Mouse (Mus musculus): Measurements from ENCODE around the gene Hist1h2bk. TPM values are rescaled to one million over a fixed set of nuclear protein-coding genes. Genes with fewer than 3 reads are reported as not detected.

Gene Hist1h2bk
- polyA plus RNA-seq, 2 experiments = 6.9 to 24.6 TPM

GRCm38 (mm10) chr13:21996101-21996839 lies 39.4 kb upstream of the Hist1h2bk start:
- Histone ChIP-seq H3K9ac (ENCODE audit: low read depth, low read length, severe bottlenecking) (no peak overlapping the region), H3K27me3 (ENCODE audit: control insufficient read depth, insufficient read depth, low read length) (peaks cover 71% of the 10 kb centered on the region), H3K36me3 (ENCODE audit: control insufficient read depth, insufficient read depth, low read length) (no peaks in the 10 kb centered on the region), H3K4me3 (replicated peaks; ENCODE audit: low read length) (peak overlapping the region; percentile 31), H3K4me2 (replicated peaks; ENCODE audit: low read depth, low read length, severe bottlenecking) (peak overlapping the region; percentile 19), H3K9me3 (ENCODE audit: control insufficient read depth, low read length) (no peaks in the 10 kb centered on the region), H3K4me1 (ENCODE audit: control insufficient read depth, insufficient read depth, low read length) (peaks cover 4% of the 10 kb centered on the region; the same call in 1 of the 2 replicates), H3K27ac (replicated peaks; ENCODE audit: low read depth, low read length) (no peak overlapping the region)
- no peak for TF ChIP-seq POLR2A (IDR thresholded peaks at IDR 0.05; ENCODE audit: borderline replicate concordance, extremely low read depth, insufficient read depth, insufficient read length)
- peak; percentile 31 for DNase-seq (ENCODE audit: low spot score)
- ATAC-seq (ENCODE audit: low FRiP score, low read depth) = no peak
- 4% methylated on average over 12 of the region's 12 CpGs for WGBS

- Histone ChIP-seq H3K4me3 (replicated peaks; ENCODE audit: low read length) (peak overlapping the region; percentile 13; the same call in 1 of the 2 replicates), H3K9me3 (ENCODE audit: control insufficient read depth, low read length) (no peaks in the 10 kb centered on the region), H3K4me2 (replicated peaks; ENCODE audit: low read depth, low read length, severe bottlenecking) (peak overlapping the region; percentile 19), H3K9ac (ENCODE audit: low read depth, low read length, severe bottlenecking) (no peak overlapping the region), H3K4me1 (ENCODE audit: control insufficient read depth, insufficient read depth, low read length) (peaks cover 4% of the 10 kb centered on the region; the same call in 1 of the 2 replicates), H3K36me3 (ENCODE audit: control insufficient read depth, insufficient read depth, low read length) (no peaks in the 10 kb centered on the region), H3K27ac (replicated peaks; ENCODE audit: low read depth, low read length) (no peak overlapping the region), H3K27me3 (ENCODE audit: control insufficient read depth, insufficient read depth, low read length) (peaks cover 76% of the 10 kb centered on the region)
- WGBS = 3% methylated on average over 13 of the region's 13 CpGs
- DNase-seq (ENCODE audit: low spot score) = no peak
- ATAC-seq (ENCODE audit: low FRiP score, low read depth) = no peak
- TF ChIP-seq POLR2A (IDR thresholded peaks at IDR 0.05; ENCODE audit: borderline replicate concordance, extremely low read depth, insufficient read depth, insufficient read length) = no peak
These were observed 38.9 kb upstream of the Hist1h2bk start for GRCm38 (mm10) chr13:21996840-21997185.

DNA sequence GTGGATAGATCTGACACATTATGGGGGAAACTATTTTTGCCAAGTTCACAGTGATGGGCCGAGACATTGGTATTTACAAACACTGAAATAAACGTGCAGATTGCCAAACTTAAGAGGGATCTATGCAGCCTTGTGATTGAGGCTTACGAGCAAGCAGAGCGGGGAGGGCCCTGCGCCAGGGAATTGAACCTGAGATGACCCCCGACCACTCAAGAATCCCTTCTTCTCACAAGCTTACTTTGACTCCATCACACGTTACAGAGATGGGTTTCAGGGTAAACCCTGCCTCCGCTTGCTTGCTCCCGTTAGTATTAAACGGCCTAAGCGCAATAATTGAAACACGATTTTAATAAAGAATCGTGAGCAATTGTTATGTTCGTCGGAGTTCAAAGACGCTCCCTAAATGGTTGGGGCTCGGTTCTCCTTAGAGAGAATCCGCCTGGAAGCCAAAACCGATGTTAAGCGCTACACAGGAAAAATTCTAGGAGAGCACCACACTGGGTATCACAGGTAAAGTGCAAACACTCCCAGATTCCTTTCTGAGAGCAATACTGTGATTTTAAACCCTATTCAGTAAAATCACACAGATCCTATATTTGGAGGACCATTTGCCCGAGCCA lies 38.4 kb upstream of the Hist1h2bk start:
- under 1% methylated on average over 21 of the region's 21 CpGs for WGBS
- DNase-seq (ENCODE audit: low spot score) (no peak), ATAC-seq (ENCODE audit: low FRiP score, low read depth) (no peak)

DNA sequence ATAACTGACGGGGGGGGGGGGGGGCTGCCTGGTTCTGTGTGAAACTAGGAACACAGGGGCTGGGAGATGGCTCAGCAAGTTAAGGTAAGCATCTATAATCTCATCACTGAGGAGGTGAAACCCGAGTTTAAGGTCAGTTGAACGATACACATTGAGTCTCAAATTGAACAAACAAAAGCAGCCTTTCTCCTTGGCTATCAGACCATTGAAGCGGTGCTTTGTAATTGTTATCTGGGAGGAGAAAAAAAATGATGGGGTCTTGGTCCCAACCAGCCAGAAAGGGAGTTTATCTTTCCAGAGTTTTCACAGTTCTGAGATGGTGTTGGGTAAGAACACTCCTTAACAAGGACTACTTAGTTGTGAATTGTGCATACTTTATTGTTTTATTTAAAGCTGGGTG lies 37.8 kb upstream of the Hist1h2bk start:
- Histone ChIP-seq H3K27ac (replicated peaks; ENCODE audit: low read depth, low read length) (no peak overlapping the region), H3K4me1 (ENCODE audit: control insufficient read depth, insufficient read depth, low read length) (peaks cover 4% of the 10 kb centered on the region; the same call in 1 of the 2 replicates), H3K4me3 (replicated peaks; ENCODE audit: low read length) (no peak overlapping the region), H3K9me3 (ENCODE audit: control insufficient read depth, low read length) (no peaks in the 10 kb centered on the region), H3K4me2 (replicated peaks; ENCODE audit: low read depth, low read length, severe bottlenecking) (no peak overlapping the region), H3K27me3 (ENCODE audit: control insufficient read depth, insufficient read depth, low read length) (peaks cover 84% of the 10 kb centered on the region), H3K9ac (ENCODE audit: low read depth, low read length, severe bottlenecking) (no peak overlapping the region), H3K36me3 (ENCODE audit: control insufficient read depth, insufficient read depth, low read length) (no peaks in the 10 kb centered on the region)
- ATAC-seq (ENCODE audit: low FRiP score, low read depth) = no peak
- TF ChIP-seq POLR2A (IDR thresholded peaks at IDR 0.05; ENCODE audit: borderline replicate concordance, extremely low read depth, insufficient read depth, insufficient read length) = no peak
- DNase-seq (ENCODE audit: low spot score) = no peak
- 15% methylated on average over 4 of the region's 4 CpGs for WGBS

More for the DNA sequence above, 38.4 kb upstream of the Hist1h2bk start:
- H3K4me1 ChIP-seq (ENCODE audit: control insufficient read depth, insufficient read depth, low read length) = peaks cover 4% of the 10 kb centered on the region; the same call in 1 of the 2 replicates
- peaks cover 80% of the 10 kb centered on the region for H3K27me3 ChIP-seq (ENCODE audit: control insufficient read depth, insufficient read depth, low read length)
- H3K9me3 ChIP-seq (ENCODE audit: control insufficient read depth, low read length) = no peaks in the 10 kb centered on the region
- H3K9ac ChIP-seq (ENCODE audit: low read depth, low read length, severe bottlenecking) = no peak overlapping the region
- H3K4me3 ChIP-seq (replicated peaks; ENCODE audit: low read length) = peak overlapping the region; percentile 13; the same call in 1 of the 2 replicates
- TF ChIP-seq POLR2A (IDR thresholded peaks at IDR 0.05; ENCODE audit: borderline replicate concordance, extremely low read depth, insufficient read depth, insufficient read length) = no peak
- peak overlapping the region; percentile 19; the same call in 1 of the 2 replicates for H3K4me2 ChIP-seq (replicated peaks; ENCODE audit: low read depth, low read length, severe bottlenecking)
- H3K36me3 ChIP-seq (ENCODE audit: control insufficient read depth, insufficient read depth, low read length) = no peaks in the 10 kb centered on the region
- H3K27ac ChIP-seq (replicated peaks; ENCODE audit: low read depth, low read length) = no peak overlapping the region

- Histone ChIP-seq H3K27me3 (ENCODE audit: control insufficient read depth, insufficient read depth, low read length) (peaks cover 90% of the 10 kb centered on the region), H3K4me2 (replicated peaks; ENCODE audit: low read depth, low read length, severe bottlenecking) (no peak overlapping the region), H3K27ac (replicated peaks; ENCODE audit: low read depth, low read length) (no peak overlapping the region), H3K9ac (ENCODE audit: low read depth, low read length, severe bottlenecking) (no peak overlapping the region), H3K36me3 (ENCODE audit: control insufficient read depth, insufficient read depth, low read length) (no peaks in the 10 kb centered on the region), H3K9me3 (ENCODE audit: control insufficient read depth, low read length) (no peaks in the 10 kb centered on the region), H3K4me3 (replicated peaks; ENCODE audit: low read length) (no peak overlapping the region), H3K4me1 (ENCODE audit: control insufficient read depth, insufficient read depth, low read length) (peaks cover 4% of the 10 kb centered on the region; the same call in 1 of the 2 replicates)
- 19% methylated on average over 3 of the region's 3 CpGs for WGBS
- ATAC-seq (ENCODE audit: low FRiP score, low read depth) = no peak
- DNase-seq (ENCODE audit: low spot score) = no peak
- no peak for TF ChIP-seq POLR2A (IDR thresholded peaks at IDR 0.05; ENCODE audit: borderline replicate concordance, extremely low read depth, insufficient read depth, insufficient read length)
These were observed 37.3 kb upstream of the Hist1h2bk start for GRCm38 (mm10) chr13:21998412-21998811.
